Mouse (Mus musculus) v-Abl transformed pro-B cells (cell line): ENCODE results near the gene Srgap1.

Experiments used
- in situ Hi-C, 2 experiments: fragments of 400-800 bp; cut with MboI; formaldehyde crosslinking; loops; one replicate each; pipeline ENCODE4 v1.15.1; 2025; ENCODE audit not compliant: unreplicated experiment in 2 of 2

The Srgap1 gene

DNA sequence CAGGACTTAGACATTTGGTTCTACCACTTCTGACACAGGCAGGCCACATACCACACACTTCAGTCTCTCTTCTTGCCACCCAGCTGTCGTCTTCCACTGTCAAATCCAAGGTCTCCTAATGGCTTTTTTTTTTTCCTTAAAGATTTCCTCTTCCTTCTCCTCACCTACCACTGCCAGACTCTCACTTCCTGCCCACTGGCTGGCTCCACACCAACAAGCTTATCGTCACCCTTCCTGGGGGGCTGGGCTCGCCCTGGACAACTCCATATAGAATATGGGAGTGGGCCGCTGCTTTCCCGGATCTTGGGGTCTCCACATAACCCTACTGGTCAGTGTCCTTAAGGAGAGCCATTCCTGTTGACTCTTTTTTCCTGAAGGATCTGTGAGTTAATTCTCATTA, 26.9 kb downstream of the Srgap1 start:
- in situ Hi-C loops, result loop anchor here in 1 of 2 experiments (25.0 kb wide), 1 partner anchor 1392 kb away; no protein-coding TSS in a partner anchor

DNA sequence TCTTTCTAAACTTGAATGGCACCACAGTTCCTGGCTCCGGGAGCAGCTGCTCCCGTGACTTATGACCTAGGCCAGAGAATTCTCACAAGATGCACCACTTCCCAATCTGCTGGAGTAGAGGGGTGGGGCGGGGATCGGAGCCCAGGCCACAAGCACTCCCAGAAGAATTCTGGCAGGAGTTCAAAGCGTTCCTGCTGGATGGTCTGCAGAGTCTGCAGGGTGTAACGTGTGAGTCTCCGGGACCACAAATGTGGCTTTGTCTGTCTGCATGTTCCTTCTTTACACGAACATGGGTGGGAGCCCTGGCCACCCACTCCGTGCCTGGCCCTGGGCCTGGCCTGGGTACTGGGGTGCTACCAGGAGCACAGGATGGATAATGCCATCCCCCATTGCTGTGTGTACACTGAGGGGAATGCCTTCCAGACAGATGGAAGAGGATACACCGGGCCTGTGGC, 28.5 kb downstream of the Srgap1 start:
- in situ Hi-C loops, result loop anchor here in 1 of 2 experiments (25.0 kb wide), 1 partner anchor 1394 kb away; no protein-coding TSS in a partner anchor

GRCm38 (mm10) chr10:122017743-122018142, 29.4 kb downstream of the Srgap1 start:
- in situ Hi-C loops, result loop anchor here in 1 of 2 experiments (25.0 kb wide), 1 partner anchor 1395 kb away; no protein-coding TSS in a partner anchor

DNA sequence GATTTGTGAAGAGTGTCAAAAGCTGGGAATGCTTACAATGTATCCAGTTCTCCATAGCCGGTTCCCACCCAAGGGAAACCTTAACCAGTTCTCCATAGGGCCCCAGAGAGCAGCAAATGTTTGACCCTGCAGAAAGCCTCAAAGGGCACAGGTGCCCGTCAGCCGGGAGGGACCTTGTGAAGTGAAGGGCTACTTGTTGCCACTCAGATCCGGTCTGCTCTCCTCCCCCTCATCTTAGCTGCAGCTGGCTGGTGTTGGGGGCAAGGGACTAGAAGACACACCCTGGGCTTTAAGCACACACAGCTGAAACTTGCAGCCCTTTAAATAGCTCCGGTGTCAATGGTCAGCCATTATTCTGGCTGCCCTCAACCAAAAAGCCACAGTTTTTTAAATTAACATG, 30.1 kb downstream of the Srgap1 start:
- in situ Hi-C loops, result loop anchor here in 1 of 2 experiments (25.0 kb wide), 1 partner anchor 1395 kb away; no protein-coding TSS in a partner anchor

DNA sequence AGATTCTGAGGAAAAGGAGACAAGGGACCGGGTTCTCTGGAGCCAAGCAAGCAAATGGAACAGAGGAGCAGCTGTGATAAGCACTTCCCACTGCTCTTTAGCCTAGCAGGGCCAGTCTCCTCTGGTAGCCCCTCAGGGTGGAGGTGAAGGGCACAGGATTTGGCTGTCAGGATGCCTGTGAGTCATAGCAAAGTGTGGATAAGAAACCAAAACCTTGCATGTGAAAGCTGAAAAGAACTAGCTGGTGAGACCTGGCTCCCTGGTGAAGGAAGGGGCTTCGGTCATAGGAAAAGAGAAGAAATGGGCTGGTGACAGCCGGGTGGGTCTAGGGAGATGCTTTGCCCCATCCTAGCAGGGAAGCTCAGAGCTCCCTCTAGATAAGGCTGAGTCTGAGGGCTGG, 30.5 kb downstream of the Srgap1 start:
- in situ Hi-C loops, result loop anchor here in 1 of 2 experiments (25.0 kb wide), 1 partner anchor 1396 kb away; no protein-coding TSS in a partner anchor

GRCm38 (mm10) chr10:122012321-122012720, 34.8 kb downstream of the Srgap1 start:
- in situ Hi-C loops, result loop anchor here in 1 of 2 experiments (25.0 kb wide), 1 partner anchor 1400 kb away; no protein-coding TSS in a partner anchor

DNA sequence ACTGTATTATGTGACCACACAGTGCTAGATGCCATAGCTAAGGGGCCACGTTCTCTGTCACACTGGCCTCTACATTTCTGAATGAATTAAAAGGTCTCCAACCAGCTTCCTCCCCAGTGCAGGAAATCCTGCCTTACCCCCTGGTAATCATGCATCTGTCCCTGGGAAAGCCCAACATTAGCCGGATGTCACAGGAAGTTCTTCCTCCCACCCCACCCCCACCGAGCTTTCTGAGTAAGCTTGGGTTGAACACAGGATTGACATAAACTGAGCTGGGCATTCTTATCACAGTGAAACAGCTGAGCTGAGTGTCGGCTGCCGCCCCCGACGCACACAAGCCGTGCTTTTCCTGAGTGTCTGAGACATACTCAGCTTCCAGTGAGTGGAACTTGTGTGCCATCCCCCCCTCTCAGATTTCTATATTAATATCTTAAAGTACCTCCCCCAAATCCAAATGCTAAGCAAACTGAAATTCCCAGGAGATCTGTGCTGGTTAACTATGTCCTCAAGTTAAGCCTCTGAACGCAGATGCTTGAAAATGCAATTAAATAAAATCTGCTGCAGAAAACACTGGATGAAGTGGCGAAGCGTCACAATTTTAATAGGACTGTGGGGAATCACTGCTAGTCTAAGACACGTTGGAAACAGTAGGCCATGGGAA, 38.3 kb downstream of the Srgap1 start:
- in situ Hi-C loops, result loop anchor here in 1 of 2 experiments (25.0 kb wide), 1 partner anchor 1403 kb away; no protein-coding TSS in a partner anchor

- in situ Hi-C loops, result loop anchor here in 1 of 2 experiments (25.0 kb wide), 1 partner anchor 1404 kb away; no protein-coding TSS in a partner anchor
Observed at GRCm38 (mm10) chr10:122008370-122008730, 38.8 kb downstream of the Srgap1 start.

- in situ Hi-C loops, result loop anchor here in 1 of 2 experiments (25.0 kb wide), 1 partner anchor 1406 kb away; no protein-coding TSS in a partner anchor
Observed at GRCm38 (mm10) chr10:122006606-122007005, 40.5 kb downstream of the Srgap1 start.

DNA sequence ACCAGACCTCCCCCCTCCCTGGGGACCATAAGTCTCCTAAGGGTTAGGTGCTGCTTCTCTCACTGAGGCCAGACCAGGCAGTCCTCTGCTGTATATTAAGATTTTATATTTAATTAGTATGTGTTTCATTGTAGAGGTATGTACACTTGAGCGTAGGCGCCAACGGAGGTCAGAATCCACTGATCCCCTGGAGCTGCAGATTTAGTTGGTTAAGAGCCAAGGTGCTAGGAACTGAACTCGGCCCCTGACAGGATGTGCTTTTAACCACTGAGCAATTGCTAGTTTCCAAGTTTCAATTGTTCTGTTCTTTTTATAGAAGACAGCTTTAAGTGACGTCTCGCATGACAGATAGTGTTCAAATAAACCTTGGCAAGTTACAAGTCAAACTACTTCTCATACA, 41.0 kb downstream of the Srgap1 start:
- in situ Hi-C loops, result loop anchor here in 1 of 2 experiments (25.0 kb wide), 1 partner anchor 1406 kb away; no protein-coding TSS in a partner anchor

DNA sequence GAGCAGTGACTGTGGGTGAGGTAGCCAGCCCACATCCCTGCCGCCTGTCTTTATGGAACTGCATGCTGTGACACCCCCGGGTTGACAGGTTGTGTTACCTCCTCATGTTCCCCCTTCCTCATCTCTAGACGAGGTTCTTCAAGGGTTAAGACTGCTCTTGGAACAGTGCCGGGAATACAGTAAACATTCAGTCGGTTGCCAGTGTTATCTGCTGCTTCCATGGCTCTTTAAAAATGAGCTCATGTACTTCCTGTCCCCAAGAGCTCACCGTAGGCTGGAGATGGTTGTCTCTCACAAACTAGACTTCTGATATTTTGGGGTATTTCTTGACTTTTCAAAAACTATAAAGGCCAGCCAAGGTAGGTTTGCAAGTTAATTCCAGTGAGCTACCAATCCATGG, 41.6 kb downstream of the Srgap1 start:
- in situ Hi-C loops, result loop anchor here in 1 of 2 experiments (25.0 kb wide), 1 partner anchor 1407 kb away; no protein-coding TSS in a partner anchor

- in situ Hi-C loops, result loop anchor here in 1 of 2 experiments (25.0 kb wide), 1 partner anchor 1409 kb away; no protein-coding TSS in a partner anchor
Observed at GRCm38 (mm10) chr10:122002930-122003329, 44.2 kb downstream of the Srgap1 start.

DNA sequence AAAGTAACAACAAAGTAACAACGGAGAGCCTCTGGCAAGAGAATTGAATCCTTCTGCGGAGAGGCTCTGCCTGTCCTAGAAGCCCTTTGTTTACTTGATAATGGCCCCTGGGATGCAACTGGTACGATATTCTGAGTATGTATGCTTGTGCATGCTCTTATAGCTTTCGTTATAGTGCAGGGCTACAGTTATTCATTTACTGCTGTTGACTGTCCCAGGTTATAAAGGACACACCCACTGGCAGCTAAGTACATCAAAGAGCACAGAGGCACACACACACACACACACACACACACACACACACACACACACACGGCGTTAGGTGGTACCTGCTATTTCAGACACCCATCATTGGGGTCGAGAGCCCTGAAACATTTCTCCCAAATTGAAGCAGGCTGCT, 48.3 kb downstream of the Srgap1 start:
- in situ Hi-C loops, result no loop called here

DNA sequence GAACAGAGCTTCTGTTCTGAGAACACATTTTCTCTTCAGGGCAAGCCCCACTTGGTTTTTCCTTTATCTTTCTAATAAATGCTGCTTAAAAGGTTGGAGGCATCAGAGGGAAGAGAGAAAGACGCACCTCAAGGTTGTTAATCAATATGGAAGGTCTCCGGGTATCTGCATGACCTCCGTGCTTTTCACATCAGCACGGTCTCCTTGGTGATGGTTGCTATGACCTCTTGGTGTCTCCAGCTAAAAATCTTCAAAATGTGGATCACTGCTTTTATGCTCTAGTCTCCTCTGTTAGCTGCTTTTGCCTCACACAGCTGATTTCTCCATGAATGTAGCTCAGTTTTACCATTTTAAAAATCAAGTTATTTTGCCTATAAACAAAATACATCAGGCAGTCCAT, 50.6 kb downstream of the Srgap1 start:
- in situ Hi-C loops, result no loop called here

DNA sequence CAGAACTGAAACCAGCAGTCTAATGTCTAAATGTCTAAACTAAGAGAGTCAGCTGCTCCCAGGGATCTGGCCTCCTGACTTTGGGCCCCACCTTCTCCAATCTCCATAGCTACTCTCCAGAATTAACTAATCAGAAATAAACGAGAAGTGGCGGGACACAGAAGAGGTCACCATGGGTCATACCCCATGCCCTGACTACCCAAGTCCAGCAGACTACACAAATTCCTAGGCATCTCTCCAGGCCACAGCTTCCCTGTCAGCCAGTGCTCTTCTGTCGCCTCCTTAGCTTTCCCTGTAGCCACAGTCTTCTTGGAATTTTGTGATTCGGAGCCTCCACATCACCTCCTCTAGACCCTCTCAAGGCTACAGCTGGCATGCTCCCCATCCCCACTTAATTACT, 51.7 kb downstream of the Srgap1 start:
- in situ Hi-C loops, result no loop called here

GRCm38 (mm10) chr10:121994660-121995059, 52.5 kb downstream of the Srgap1 start:
- in situ Hi-C loops, result no loop called here

DNA sequence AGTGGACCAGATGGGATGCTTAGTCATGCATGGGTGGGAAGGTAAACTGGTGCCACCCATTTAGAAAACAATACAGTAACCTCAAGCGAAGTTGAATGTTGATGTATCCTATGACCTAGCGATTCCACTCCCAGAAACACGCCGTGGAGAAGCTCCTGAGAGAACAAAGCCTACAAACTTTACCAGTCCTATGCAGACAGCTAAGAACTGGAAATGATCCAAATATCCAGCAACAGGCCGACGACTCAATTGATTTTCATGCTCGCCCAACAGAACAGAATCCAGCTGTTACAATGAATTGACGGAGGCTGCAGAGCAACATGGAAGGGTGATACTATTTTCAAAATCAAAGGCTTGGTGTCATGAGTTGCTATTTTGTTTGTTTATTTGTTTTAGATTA, 54.5 kb downstream of the Srgap1 start:
- in situ Hi-C loops, result no loop called here

GRCm38 (mm10) chr10:121986997-121987396, 60.1 kb downstream of the Srgap1 start:
- in situ Hi-C loops, result no loop called here

- in situ Hi-C loops, result no loop called here
Observed at GRCm38 (mm10) chr10:121984887-121985286, 62.2 kb downstream of the Srgap1 start.

GRCm38 (mm10) chr10:121983993-121984610, 63.0 kb downstream of the Srgap1 start:
- in situ Hi-C loops, result no loop called here

GRCm38 (mm10) chr10:121975330-121975729, 71.8 kb downstream of the Srgap1 start:
- in situ Hi-C loops, result no loop called here
